Mouse (Mus musculus) forebrain, embryonic 15.5 days (tissue): Measurements from ENCODE around the gene Triml2. TPM values are rescaled to one million over a fixed set of nuclear protein-coding genes. Genes with fewer than 3 reads are reported as not detected.

Source experiments
- ATAC-seq: fragments of 200-750 bp; cut with Nextera tagmentation; replicated peaks from 2 replicates; pipeline ENCODE4 v1.8.0; 2017; ENCODE audit warnings: mild to moderate bottlenecking, moderate TSS enrichment, moderate library complexity
- H3K27ac ChIP-seq: fragments of 300-500 bp; sonication (generic); replicated peaks from 2 replicates; pipeline ENCODE4 v1.5.1; 2015; ENCODE audit warnings: mild to moderate bottlenecking, inconsistent platforms
- H3K27me3 ChIP-seq: fragments of 300-500 bp; sonication (generic); 2 replicates; pipeline ENCODE4 v1.6.1; 2015; ENCODE audit warnings: inconsistent platforms
- H3K36me3 ChIP-seq: fragments of 300-500 bp; sonication (generic); 2 replicates; pipeline ENCODE4 v1.6.1; 2015; ENCODE audit warnings: mild to moderate bottlenecking, inconsistent platforms
- H3K4me1 ChIP-seq: fragments of 300-500 bp; sonication (generic); 2 replicates; pipeline ENCODE4 v1.6.1; 2015; ENCODE audit warnings: inconsistent platforms
- H3K4me2 ChIP-seq: fragments of 300-500 bp; sonication (generic); replicated peaks from 2 replicates; pipeline ENCODE4 v1.6.1; 2015; ENCODE audit warnings: mild to moderate bottlenecking, inconsistent platforms
- H3K4me3 ChIP-seq: fragments of 300-500 bp; sonication (generic); 2 replicates; pipeline ENCODE4 v1.5.1; 2015; ENCODE audit warnings: mild to moderate bottlenecking, inconsistent platforms
- H3K9ac ChIP-seq: fragments of 300-500 bp; sonication (generic); replicated peaks from 2 replicates; pipeline ENCODE4 v1.6.1; 2015; ENCODE audit warnings: mild to moderate bottlenecking, inconsistent platforms
- H3K9me3 ChIP-seq: fragments of 300-500 bp; sonication (generic); 2 replicates; pipeline ENCODE4 v1.6.1; 2016; ENCODE audit warnings: inconsistent platforms
- whole genome bisulfite sequencing: fragments of 180-500 bp; shearing (Covaris S2); methylation state at CpG from one replicate; pipeline ENCODE4 v1.1.7; 2015; ENCODE audit warnings: mixed read lengths; 5-methylcytosine and 5-hydroxymethylcytosine counted together
- polyA plus RNA-seq: library from polyadenylated mRNA; unstranded; fragments of >200 nt; fragmentation: Nextera tagmentation; extraction: Ambion mirVana; gene quantifications from 2 replicates; pipeline ENCODE4 v1.2.1, GENCODE M21; 2015

Gene Triml2
- polyA plus RNA-seq, 1 experiment from 2014 or later = not detected

- ATAC-seq = 0 out of 2 replicates have a peak, but pooled peaks have one; percentile 46
- Histone ChIP-seq H3K9ac (no peak overlapping the region), H3K27ac (no peak overlapping the region), H3K4me2 (no peak overlapping the region), H3K27me3 (no peaks in the 10 kb centered on the region), H3K9me3 (no peaks in the 10 kb centered on the region), H3K4me1 (no peaks in the 10 kb centered on the region), H3K4me3 (no peak overlapping the region), H3K36me3 (no peaks in the 10 kb centered on the region)
- 62% methylated on average over 3 of the region's 3 CpGs for WGBS
These were observed 63.0 kb downstream of the Triml2 start for GRCm38 (mm10) chr8:43243326-43243725.

Other genes starting within 250 kb of the Triml2 start
- gene Triml1, start 39.1 kb upstream of the Triml2 start, polyA plus RNA-seq = not detected in 2 replicates
- not detected in 2 replicates for gene Zfp42, start 126.4 kb downstream of the Triml2 start, polyA plus RNA-seq